Mouse (Mus musculus): ENCODE data around the gene Cp. TPM values are rescaled to one million over a fixed set of nuclear protein-coding genes. Genes with fewer than 3 reads are reported as not detected.

The Cp gene
- total RNA-seq, 2 experiments from 2014 or later, result 6.4 to 9.0 TPM

Other genes with a start within 250 kb of the Cp start
- gene Hps3, start 78.3 kb downstream of the Cp start, total RNA-seq (2021), result 1 to 10 TPM; 3.9 to 4.7 TPM
- 1 to 10 TPM; 3.2 to 5.0 TPM for gene Hltf, start 100.8 kb downstream of the Cp start, total RNA-seq (2021)
- 100 to 1,000 TPM; 309 to 334 TPM for gene Gyg, start 198.3 kb downstream of the Cp start, total RNA-seq (2021)